Mouse (Mus musculus): ENCODE results near the gene B4galnt3. TPM values are rescaled to one million over a fixed set of nuclear protein-coding genes. Genes with fewer than 3 reads are reported as not detected.
A peak's percentile ranks its signal among the peaks of the same experiment; 100 is the strongest.

B4galnt3 gene
- polyA plus RNA-seq, 1 experiment from 2014 or later: 0.02 TPM

DNA sequence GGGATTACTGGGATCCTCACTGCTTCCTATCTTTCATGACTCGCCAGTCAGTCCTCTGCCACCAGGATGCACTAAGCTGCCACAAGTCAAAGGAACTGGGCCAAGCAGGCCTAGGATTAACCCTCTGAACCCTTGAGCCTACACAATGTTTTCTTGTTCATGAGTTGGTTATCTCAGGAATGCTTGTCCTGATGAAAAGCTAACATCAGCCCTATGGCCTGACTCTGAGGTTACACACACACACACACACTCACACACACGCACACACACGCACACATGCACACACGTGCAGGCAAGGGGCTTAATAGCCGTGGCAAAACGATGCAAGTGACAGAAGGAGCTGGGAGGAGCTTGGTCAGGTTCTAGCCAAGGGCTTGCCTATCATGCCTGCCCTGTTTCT, 69.0 kb downstream of the B4galnt3 start:
- Histone ChIP-seq H3K27ac (ENCODE audit: low read depth) (no peak overlapping the region), H3K9ac (replicated peaks) (no peak overlapping the region), H3K27me3 (ENCODE audit: insufficient read depth, low read length) (no peaks in the 10 kb centered on the region), H3K36me3 (replicated peaks; ENCODE audit: insufficient read depth, low read length) (no peaks in the 10 kb centered on the region), H3K4me3 (ENCODE audit: low read depth, low read length) (no peak overlapping the region), H3K9me3 (ENCODE audit: low read length) (no peaks in the 10 kb centered on the region), H3K4me2 (ENCODE audit: low read depth, low read length) (no peak overlapping the region), H3K4me1 (ENCODE audit: insufficient read depth) (no peaks in the 10 kb centered on the region)
- 48% methylated on average over 6 of the region's 6 CpGs for WGBS (ENCODE audit: insufficient replicate concordance)
- DNase-seq: no peak
- TF ChIP-seq EP300 (IDR thresholded peaks at IDR 0.05; ENCODE audit: low read depth) (no peak), CTCF (IDR thresholded peaks at IDR 0.05; ENCODE audit: low read depth) (no peak)
- ATAC-seq: no peak

GRCm38 (mm10) chr6:120222669-120223068, 71.7 kb downstream of the B4galnt3 start:
- peak; percentile 54 for DNase-seq
- WGBS (ENCODE audit: insufficient replicate concordance): 24% methylated on average over 6 of the region's 6 CpGs
- ATAC-seq: no peak

GRCm38 (mm10) chr6:120219281-120219680, 75.1 kb downstream of the B4galnt3 start:
- DNase-seq (no peak), ATAC-seq (no peak)
- H3K4me2 ChIP-seq (ENCODE audit: low read depth, low read length): no peak overlapping the region
- no peak overlapping the region for H3K27ac ChIP-seq (ENCODE audit: low read depth)
- peaks cover 17% of the 10 kb centered on the region for H3K4me1 ChIP-seq (ENCODE audit: insufficient read depth)
- no peaks in the 10 kb centered on the region for H3K27me3 ChIP-seq (ENCODE audit: insufficient read depth, low read length)
- no peaks in the 10 kb centered on the region for H3K36me3 ChIP-seq (replicated peaks; ENCODE audit: insufficient read depth, low read length)
- WGBS (ENCODE audit: insufficient replicate concordance): 82% methylated on average over 2 of the region's 2 CpGs
- no peak overlapping the region for H3K4me3 ChIP-seq (ENCODE audit: low read depth, low read length)
- no peaks in the 10 kb centered on the region for H3K9me3 ChIP-seq (ENCODE audit: low read length)
- no peak overlapping the region for H3K9ac ChIP-seq (replicated peaks)
- TF ChIP-seq EP300 (IDR thresholded peaks at IDR 0.05; ENCODE audit: low read depth): no peak
- peak; percentile 29 for TF ChIP-seq CTCF (IDR thresholded peaks at IDR 0.05; ENCODE audit: low read depth)

More at GRCm38 (mm10) chr6:120222669-120223068, 71.7 kb downstream of the B4galnt3 start:
- Histone ChIP-seq H3K9ac (replicated peaks) (no peak overlapping the region), H3K4me1 (ENCODE audit: insufficient read depth) (no peaks in the 10 kb centered on the region; the same call in 1 of the 2 replicates), H3K36me3 (replicated peaks; ENCODE audit: insufficient read depth, low read length) (no peaks in the 10 kb centered on the region), H3K27me3 (ENCODE audit: insufficient read depth, low read length) (no peaks in the 10 kb centered on the region), H3K27ac (ENCODE audit: low read depth) (no peak overlapping the region), H3K4me2 (ENCODE audit: low read depth, low read length) (no peak overlapping the region), H3K9me3 (ENCODE audit: low read length) (no peaks in the 10 kb centered on the region), H3K4me3 (ENCODE audit: low read depth, low read length) (no peak overlapping the region)
- TF ChIP-seq EP300 (IDR thresholded peaks at IDR 0.05; ENCODE audit: low read depth): no peak
- TF ChIP-seq CTCF (IDR thresholded peaks at IDR 0.05; ENCODE audit: low read depth): peak; percentile 80

DNA sequence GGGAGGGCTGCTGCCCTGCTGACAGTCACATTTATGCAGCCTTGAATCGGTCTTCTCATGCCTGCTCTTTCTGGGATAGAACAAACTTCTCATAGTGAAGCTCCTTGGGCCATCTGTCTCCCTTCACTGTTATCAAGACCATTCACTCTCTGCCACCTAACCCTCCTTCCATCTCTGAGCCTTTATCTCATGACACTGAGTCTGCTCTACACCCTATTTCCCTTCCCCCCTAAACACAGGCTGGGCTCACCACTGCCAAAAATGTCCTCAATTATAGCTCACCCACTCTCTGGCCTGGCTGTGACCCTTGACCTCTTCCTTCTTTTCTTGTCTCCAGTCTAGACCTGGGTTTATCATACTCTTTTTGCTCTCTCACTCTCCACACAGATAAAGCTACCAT, 77.7 kb downstream of the B4galnt3 start:
- peak overlapping the region; percentile 80 for H3K27ac ChIP-seq (ENCODE audit: low read depth)
- no peaks in the 10 kb centered on the region for H3K9me3 ChIP-seq (ENCODE audit: low read length)
- ATAC-seq (peak; percentile 98), DNase-seq (no peak)
- no peaks in the 10 kb centered on the region for H3K36me3 ChIP-seq (replicated peaks; ENCODE audit: insufficient read depth, low read length)
- peak overlapping the region; percentile 26; the same call in 1 of the 2 replicates for H3K9ac ChIP-seq (replicated peaks)
- no peaks in the 10 kb centered on the region for H3K27me3 ChIP-seq (ENCODE audit: insufficient read depth, low read length)
- H3K4me1 ChIP-seq (ENCODE audit: insufficient read depth): peaks cover 19% of the 10 kb centered on the region
- H3K4me3 ChIP-seq (ENCODE audit: low read depth, low read length): no peak overlapping the region
- WGBS (ENCODE audit: insufficient replicate concordance): 42% methylated on average over 1 of the region's 1 CpGs
- TF ChIP-seq CTCF (IDR thresholded peaks at IDR 0.05; ENCODE audit: low read depth): no peak
- TF ChIP-seq EP300 (IDR thresholded peaks at IDR 0.05; ENCODE audit: low read depth): peak; percentile 91
- peak overlapping the region; percentile 54 for H3K4me2 ChIP-seq (ENCODE audit: low read depth, low read length)

DNA sequence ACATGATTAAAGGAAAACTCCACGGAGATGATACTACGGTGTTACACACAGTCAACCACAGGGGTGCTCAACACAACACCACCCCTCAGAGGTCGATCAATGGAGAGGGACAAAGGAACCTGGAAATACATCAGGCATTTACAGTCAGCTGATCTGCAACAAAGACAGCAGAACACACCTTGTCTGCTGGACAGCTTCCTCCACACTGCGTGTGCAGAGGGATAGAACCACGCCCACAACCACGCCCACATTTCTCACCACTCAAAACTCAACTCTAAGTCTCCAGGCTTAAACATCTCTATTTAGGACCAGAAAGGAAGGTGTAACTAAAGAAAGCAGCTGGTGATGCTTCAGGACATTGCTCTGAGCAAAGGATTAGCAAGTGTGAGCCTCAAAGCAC, 82.8 kb downstream of the B4galnt3 start:
- Histone ChIP-seq H3K4me1 (ENCODE audit: insufficient read depth) (peaks cover 11% of the 10 kb centered on the region), H3K9me3 (ENCODE audit: low read length) (no peaks in the 10 kb centered on the region), H3K4me3 (ENCODE audit: low read depth, low read length) (no peak overlapping the region), H3K9ac (replicated peaks) (no peak overlapping the region), H3K36me3 (replicated peaks; ENCODE audit: insufficient read depth, low read length) (no peaks in the 10 kb centered on the region), H3K27ac (ENCODE audit: low read depth) (no peak overlapping the region), H3K4me2 (ENCODE audit: low read depth, low read length) (no peak overlapping the region), H3K27me3 (ENCODE audit: insufficient read depth, low read length) (no peaks in the 10 kb centered on the region)
- ATAC-seq (no peak), DNase-seq (no peak)
- 56% methylated on average over 6 of the region's 6 CpGs for WGBS (ENCODE audit: insufficient replicate concordance)
- TF ChIP-seq EP300 (IDR thresholded peaks at IDR 0.05; ENCODE audit: low read depth) (no peak), CTCF (IDR thresholded peaks at IDR 0.05; ENCODE audit: low read depth) (no peak)

GRCm38 (mm10) chr6:120206586-120206985, 87.8 kb downstream of the B4galnt3 start:
- WGBS (ENCODE audit: insufficient replicate concordance): 75% methylated on average over 5 of the region's 5 CpGs
- no peak overlapping the region for H3K9ac ChIP-seq (replicated peaks)
- no peak for ATAC-seq

GRCm38 (mm10) chr6:120202406-120202805, 92.0 kb downstream of the B4galnt3 start:
- no peak for ATAC-seq
- 82% methylated on average over 8 of the region's 8 CpGs for WGBS (ENCODE audit: insufficient replicate concordance)
- no peaks in the 10 kb centered on the region for H3K4me1 ChIP-seq (ENCODE audit: insufficient read depth)
- H3K9me3 ChIP-seq (ENCODE audit: low read length): no peaks in the 10 kb centered on the region
- H3K4me2 ChIP-seq (ENCODE audit: low read depth, low read length): no peak overlapping the region
- no peak for TF ChIP-seq CTCF (IDR thresholded peaks at IDR 0.05; ENCODE audit: low read depth)
- no peak for TF ChIP-seq EP300 (IDR thresholded peaks at IDR 0.05; ENCODE audit: low read depth)
- H3K27ac ChIP-seq (ENCODE audit: low read depth): no peak overlapping the region
- H3K27me3 ChIP-seq (ENCODE audit: insufficient read depth, low read length): no peaks in the 10 kb centered on the region
- H3K36me3 ChIP-seq (replicated peaks; ENCODE audit: insufficient read depth, low read length): no peaks in the 10 kb centered on the region
- no peak overlapping the region for H3K9ac ChIP-seq (replicated peaks)
- no peak for DNase-seq
- H3K4me3 ChIP-seq (ENCODE audit: low read depth, low read length): no peak overlapping the region

More at GRCm38 (mm10) chr6:120206586-120206985, 87.8 kb downstream of the B4galnt3 start:
- no peak overlapping the region for H3K4me3 ChIP-seq (ENCODE audit: low read depth, low read length)
- H3K4me1 ChIP-seq (ENCODE audit: insufficient read depth): peaks cover 2% of the 10 kb centered on the region; the same call in 1 of the 2 replicates
- TF ChIP-seq CTCF (IDR thresholded peaks at IDR 0.05; ENCODE audit: low read depth) (no peak), EP300 (IDR thresholded peaks at IDR 0.05; ENCODE audit: low read depth) (no peak)
- H3K27ac ChIP-seq (ENCODE audit: low read depth): no peak overlapping the region
- DNase-seq: no peak
- no peaks in the 10 kb centered on the region for H3K36me3 ChIP-seq (replicated peaks; ENCODE audit: insufficient read depth, low read length)
- no peaks in the 10 kb centered on the region for H3K27me3 ChIP-seq (ENCODE audit: insufficient read depth, low read length)
- H3K9me3 ChIP-seq (ENCODE audit: low read length): no peaks in the 10 kb centered on the region
- H3K4me2 ChIP-seq (ENCODE audit: low read depth, low read length): no peak overlapping the region

All from liver, postnatal 0 days (tissue).